Mouse (Mus musculus): ENCODE results near the gene Myo9b. TPM values are rescaled to one million over a fixed set of nuclear protein-coding genes. Genes with fewer than 3 reads are reported as not detected.
A peak's percentile ranks its signal among the peaks of the same experiment; 100 is the strongest.
"Not testable (repeated sequence)": the region's sequence is repeated elsewhere in the genome, so short reads cannot be mapped to it uniquely, and the experiment has no call there.

Myo9b gene
- polyA plus RNA-seq, 1 experiment from 2014 or later, result 15.5 TPM

- Histone ChIP-seq H3K4me3 (ENCODE audit: low read depth, low read length) (no peak overlapping the region), H3K36me3 (ENCODE audit: control insufficient read depth, insufficient read depth, low read length) (peaks cover 10% of the 10 kb centered on the region; the same call in 1 of the 2 replicates), H3K4me2 (ENCODE audit: low read length) (no peak overlapping the region), H3K9me3 (replicated peaks; ENCODE audit: control insufficient read depth, low read length, poor library complexity, severe bottlenecking) (no peaks in the 10 kb centered on the region), H3K27ac (ENCODE audit: low read length) (no peak overlapping the region), H3K9ac (ENCODE audit: low read depth, low read length) (no peak overlapping the region), H3K27me3 (ENCODE audit: control insufficient read depth, insufficient read depth, low read depth, low read length) (no peaks in the 10 kb centered on the region), H3K4me1 (ENCODE audit: control insufficient read depth, insufficient read depth, low read length) (no peaks in the 10 kb centered on the region)
- no peak for ATAC-seq
- 65% methylated on average over 1 of the region's 1 CpGs for WGBS
Observed at GRCm38 (mm10) chr8:71305988-71306387, 33.5 kb downstream of the Myo9b start.

- no peak for ATAC-seq
- no peak overlapping the region for H3K4me2 ChIP-seq (ENCODE audit: low read length)
- no peaks in the 10 kb centered on the region for H3K27me3 ChIP-seq (ENCODE audit: control insufficient read depth, insufficient read depth, low read depth, low read length)
- no peaks in the 10 kb centered on the region for H3K4me1 ChIP-seq (ENCODE audit: control insufficient read depth, insufficient read depth, low read length)
- WGBS, result 94% methylated on average over 1 of the region's 1 CpGs
- H3K36me3 ChIP-seq (ENCODE audit: control insufficient read depth, insufficient read depth, low read length), result peaks cover 3% of the 10 kb centered on the region; the same call in 1 of the 2 replicates
- no peak overlapping the region for H3K4me3 ChIP-seq (ENCODE audit: low read depth, low read length)
- no peak overlapping the region for H3K27ac ChIP-seq (ENCODE audit: low read length)
- no peaks in the 10 kb centered on the region for H3K9me3 ChIP-seq (replicated peaks; ENCODE audit: control insufficient read depth, low read length, poor library complexity, severe bottlenecking)
- no peak overlapping the region for H3K9ac ChIP-seq (ENCODE audit: low read depth, low read length)
Observed at GRCm38 (mm10) chr8:71307371-71307770, 34.9 kb downstream of the Myo9b start.

- H3K9ac ChIP-seq (ENCODE audit: low read depth, low read length), result no peak overlapping the region
- H3K4me1 ChIP-seq (ENCODE audit: control insufficient read depth, insufficient read depth, low read length), result 0 out of 2 replicates have a peak, but pooled peaks cover 3% of the 10 kb centered on the region
- no peaks in the 10 kb centered on the region for H3K9me3 ChIP-seq (replicated peaks; ENCODE audit: control insufficient read depth, low read length, poor library complexity, severe bottlenecking)
- ATAC-seq, result no peak
- no peaks in the 10 kb centered on the region for H3K27me3 ChIP-seq (ENCODE audit: control insufficient read depth, insufficient read depth, low read depth, low read length)
- no peak overlapping the region for H3K4me3 ChIP-seq (ENCODE audit: low read depth, low read length)
- H3K4me2 ChIP-seq (ENCODE audit: low read length), result no peak overlapping the region
- 92% methylated on average over 4 of the region's 4 CpGs for WGBS
- peaks cover 2% of the 10 kb centered on the region; the same call in 1 of the 2 replicates for H3K36me3 ChIP-seq (ENCODE audit: control insufficient read depth, insufficient read depth, low read length)
- H3K27ac ChIP-seq (ENCODE audit: low read length), result no peak overlapping the region
Observed at GRCm38 (mm10) chr8:71307913-71308312, 35.4 kb downstream of the Myo9b start.

- Histone ChIP-seq H3K27me3 (ENCODE audit: control insufficient read depth, insufficient read depth, low read depth, low read length) (no peaks in the 10 kb centered on the region), H3K27ac (ENCODE audit: low read length) (no peak overlapping the region), H3K9me3 (replicated peaks; ENCODE audit: control insufficient read depth, low read length, poor library complexity, severe bottlenecking) (no peaks in the 10 kb centered on the region), H3K4me2 (ENCODE audit: low read length) (no peak overlapping the region), H3K4me3 (ENCODE audit: low read depth, low read length) (no peak overlapping the region), H3K36me3 (ENCODE audit: control insufficient read depth, insufficient read depth, low read length) (no peaks in the 10 kb centered on the region), H3K9ac (ENCODE audit: low read depth, low read length) (no peak overlapping the region), H3K4me1 (ENCODE audit: control insufficient read depth, insufficient read depth, low read length) (0 out of 2 replicates have a peak, but pooled peaks cover 3% of the 10 kb centered on the region)
- no peak for ATAC-seq
- 83% methylated on average over 6 of the region's 6 CpGs for WGBS
Observed at GRCm38 (mm10) chr8:71310446-71310845, 37.9 kb downstream of the Myo9b start.

GRCm38 (mm10) chr8:71312700-71313099 is 40.2 kb downstream of the Myo9b start:
- Histone ChIP-seq H3K4me2 (ENCODE audit: low read length) (no peak overlapping the region), H3K27me3 (ENCODE audit: control insufficient read depth, insufficient read depth, low read depth, low read length) (no peaks in the 10 kb centered on the region), H3K9ac (ENCODE audit: low read depth, low read length) (no peak overlapping the region), H3K36me3 (ENCODE audit: control insufficient read depth, insufficient read depth, low read length) (no peaks in the 10 kb centered on the region), H3K4me3 (ENCODE audit: low read depth, low read length) (no peak overlapping the region), H3K4me1 (ENCODE audit: control insufficient read depth, insufficient read depth, low read length) (0 out of 2 replicates have a peak, but pooled peaks cover 3% of the 10 kb centered on the region), H3K9me3 (replicated peaks; ENCODE audit: control insufficient read depth, low read length, poor library complexity, severe bottlenecking) (no peaks in the 10 kb centered on the region), H3K27ac (ENCODE audit: low read length) (no peak overlapping the region)
- 49% methylated on average over 1 of the region's 1 CpGs for whole genome bisulfite sequencing
- 0 out of 2 replicates have a peak, but pooled peaks have one; percentile 14 for ATAC-seq

- 94% methylated on average over 2 of the region's 2 CpGs for WGBS
- H3K4me2 ChIP-seq (ENCODE audit: low read length), result no peak overlapping the region
- no peaks in the 10 kb centered on the region for H3K9me3 ChIP-seq (replicated peaks; ENCODE audit: control insufficient read depth, low read length, poor library complexity, severe bottlenecking)
- H3K27me3 ChIP-seq (ENCODE audit: control insufficient read depth, insufficient read depth, low read depth, low read length), result no peaks in the 10 kb centered on the region
- H3K27ac ChIP-seq (ENCODE audit: low read length), result no peak overlapping the region
- H3K36me3 ChIP-seq (ENCODE audit: control insufficient read depth, insufficient read depth, low read length), result no peaks in the 10 kb centered on the region
- H3K4me3 ChIP-seq (ENCODE audit: low read depth, low read length), result no peak overlapping the region
- H3K4me1 ChIP-seq (ENCODE audit: control insufficient read depth, insufficient read depth, low read length), result 0 out of 2 replicates have a peak, but pooled peaks cover 3% of the 10 kb centered on the region
- ATAC-seq, result no peak
- H3K9ac ChIP-seq (ENCODE audit: low read depth, low read length), result no peak overlapping the region
Observed at GRCm38 (mm10) chr8:71313951-71314350, 41.4 kb downstream of the Myo9b start.

- Histone ChIP-seq H3K4me2 (ENCODE audit: low read length) (no peak overlapping the region), H3K9ac (ENCODE audit: low read depth, low read length) (no peak overlapping the region), H3K27ac (ENCODE audit: low read length) (no peak overlapping the region), H3K27me3 (ENCODE audit: control insufficient read depth, insufficient read depth, low read depth, low read length) (no peaks in the 10 kb centered on the region), H3K9me3 (replicated peaks; ENCODE audit: control insufficient read depth, low read length, poor library complexity, severe bottlenecking) (no peaks in the 10 kb centered on the region), H3K36me3 (ENCODE audit: control insufficient read depth, insufficient read depth, low read length) (no peaks in the 10 kb centered on the region), H3K4me1 (ENCODE audit: control insufficient read depth, insufficient read depth, low read length) (0 out of 2 replicates have a peak, but pooled peaks cover 3% of the 10 kb centered on the region), H3K4me3 (ENCODE audit: low read depth, low read length) (no peak overlapping the region)
- 93% methylated on average over 5 of the region's 5 CpGs for WGBS
- ATAC-seq, result no peak
Observed at GRCm38 (mm10) chr8:71315972-71316371, 43.5 kb downstream of the Myo9b start.

- Histone ChIP-seq H3K4me2 (ENCODE audit: low read length) (no peak overlapping the region), H3K4me1 (ENCODE audit: control insufficient read depth, insufficient read depth, low read length) (0 out of 2 replicates have a peak, but pooled peaks cover 3% of the 10 kb centered on the region), H3K27me3 (ENCODE audit: control insufficient read depth, insufficient read depth, low read depth, low read length) (no peaks in the 10 kb centered on the region), H3K9me3 (replicated peaks; ENCODE audit: control insufficient read depth, low read length, poor library complexity, severe bottlenecking) (no peaks in the 10 kb centered on the region), H3K27ac (ENCODE audit: low read length) (no peak overlapping the region), H3K36me3 (ENCODE audit: control insufficient read depth, insufficient read depth, low read length) (no peaks in the 10 kb centered on the region), H3K4me3 (ENCODE audit: low read depth, low read length) (no peak overlapping the region), H3K9ac (ENCODE audit: low read depth, low read length) (no peak overlapping the region)
- ATAC-seq, result no peak
Observed at GRCm38 (mm10) chr8:71316486-71317031, 44.0 kb downstream of the Myo9b start.

GRCm38 (mm10) chr8:71318610-71319009 is 46.1 kb downstream of the Myo9b start:
- not testable (repeated sequence) for H3K4me3 ChIP-seq (ENCODE audit: low read depth, low read length); H3K4me1 ChIP-seq (ENCODE audit: control insufficient read depth, insufficient read depth, low read length); H3K9ac ChIP-seq (ENCODE audit: low read depth, low read length); H3K9me3 ChIP-seq (replicated peaks; ENCODE audit: control insufficient read depth, low read length, poor library complexity, severe bottlenecking); H3K27me3 ChIP-seq (ENCODE audit: control insufficient read depth, insufficient read depth, low read depth, low read length); ATAC-seq; H3K27ac ChIP-seq (ENCODE audit: low read length); H3K4me2 ChIP-seq (ENCODE audit: low read length)
- peaks cover 17% of the 10 kb centered on the region for H3K36me3 ChIP-seq (ENCODE audit: control insufficient read depth, insufficient read depth, low read length)
- 82% methylated on average over 5 of the region's 5 CpGs for WGBS
